Mouse (Mus musculus) adrenal gland (tissue): ENCODE data around the gene Myh10.

Experiments
- intact Hi-C: fragments of 180-260 bp; cut with DNase I; formaldehyde crosslinking; loops from one replicate; pipeline ENCODE4 v1.15.1; 2025

Gene Myh10

DNA sequence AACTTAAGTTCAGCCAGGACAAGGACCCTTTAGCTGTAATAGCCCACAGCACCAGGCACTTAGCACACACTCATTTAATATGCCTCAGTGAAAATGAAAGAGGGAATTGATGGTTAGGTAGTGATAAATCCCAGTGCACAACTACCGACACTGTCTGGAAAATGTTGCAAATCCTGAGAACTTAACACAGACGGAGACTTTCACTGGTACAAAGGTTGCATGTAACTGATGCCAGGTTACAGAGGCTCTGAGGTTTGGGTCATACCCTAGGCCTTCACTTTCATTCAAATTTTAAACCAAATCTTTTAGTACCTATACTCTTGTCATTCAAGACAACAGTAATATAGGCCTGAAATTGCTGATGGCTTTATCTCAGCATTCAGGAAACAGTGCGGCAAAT is 166.0 kb downstream of the Myh10 start:
- intact Hi-C loops, result no loop called here

DNA sequence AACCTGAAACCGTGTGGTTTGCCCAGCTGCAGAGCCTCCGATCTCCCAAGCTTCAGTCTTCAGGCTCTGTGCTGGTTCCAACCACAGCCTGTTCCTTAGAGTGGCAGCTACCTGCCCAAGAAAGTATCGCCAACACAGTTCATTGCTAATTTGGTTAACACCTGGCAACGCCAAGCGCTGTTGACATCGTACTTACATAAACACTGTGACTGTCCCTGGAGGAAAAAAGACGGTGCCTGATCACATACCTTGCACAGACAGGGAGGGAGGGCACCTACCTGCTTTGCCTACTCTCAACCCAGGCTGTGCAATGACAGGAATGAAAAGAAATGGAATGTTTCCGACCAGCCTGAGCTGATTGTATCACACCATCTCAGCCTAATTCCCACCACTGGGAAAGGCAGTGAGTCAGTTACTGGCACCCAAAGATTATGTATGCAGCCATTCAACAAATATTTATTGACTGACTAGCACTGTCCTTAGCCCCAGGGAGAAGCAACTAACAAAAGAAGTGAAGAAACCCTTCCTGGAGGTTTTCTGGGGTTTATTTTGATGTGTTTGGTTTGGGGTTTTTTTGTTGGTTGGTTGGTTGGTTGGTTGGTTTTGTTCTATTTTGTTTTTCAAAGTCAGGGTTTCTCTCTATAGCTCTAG is 168.7 kb downstream of the Myh10 start:
- intact Hi-C loops, result no loop called here

DNA sequence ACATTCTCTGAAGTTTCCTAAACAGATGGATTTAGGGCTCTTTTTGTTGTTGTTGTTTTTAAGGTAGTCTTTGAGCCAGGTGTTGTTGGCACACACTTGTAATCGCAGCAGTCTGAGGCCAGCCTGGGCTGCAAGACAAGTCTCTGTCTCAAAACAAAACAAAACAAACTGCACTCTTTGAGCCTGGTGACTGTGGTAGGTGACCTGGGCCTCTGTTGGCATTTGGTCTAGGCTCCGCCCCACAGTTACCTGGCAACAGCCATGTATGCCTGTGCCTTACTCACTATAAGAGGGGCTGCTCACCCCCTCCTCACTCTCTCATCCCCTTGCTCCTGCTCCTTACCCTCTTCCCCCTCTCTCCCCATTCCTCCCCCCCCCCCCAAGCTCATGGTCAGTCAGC is 170.9 kb downstream of the Myh10 start:
- intact Hi-C loops, result no loop called here

DNA sequence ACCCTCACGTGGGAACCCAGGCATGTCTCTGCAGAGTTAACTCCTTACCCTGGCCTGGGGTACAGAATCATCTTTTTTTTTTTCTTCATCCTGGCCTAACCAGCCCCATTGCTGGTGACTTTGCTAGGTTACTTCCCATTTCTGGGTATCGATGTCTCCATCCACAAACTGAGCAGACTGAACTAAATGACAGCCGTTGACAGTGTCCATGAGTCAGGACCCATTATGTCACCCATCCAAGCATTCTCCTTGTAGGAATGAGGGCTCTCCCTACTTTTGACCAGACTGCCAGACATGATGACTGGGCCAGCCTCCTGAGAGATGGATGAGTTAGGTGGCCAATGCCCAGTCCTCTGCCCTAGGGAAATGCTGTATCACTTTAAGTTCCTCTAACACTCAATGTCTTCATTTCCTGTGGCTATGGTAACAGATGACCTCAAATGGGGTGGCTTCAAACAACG is 172.3 kb downstream of the Myh10 start:
- intact Hi-C loops, result no loop called here

DNA sequence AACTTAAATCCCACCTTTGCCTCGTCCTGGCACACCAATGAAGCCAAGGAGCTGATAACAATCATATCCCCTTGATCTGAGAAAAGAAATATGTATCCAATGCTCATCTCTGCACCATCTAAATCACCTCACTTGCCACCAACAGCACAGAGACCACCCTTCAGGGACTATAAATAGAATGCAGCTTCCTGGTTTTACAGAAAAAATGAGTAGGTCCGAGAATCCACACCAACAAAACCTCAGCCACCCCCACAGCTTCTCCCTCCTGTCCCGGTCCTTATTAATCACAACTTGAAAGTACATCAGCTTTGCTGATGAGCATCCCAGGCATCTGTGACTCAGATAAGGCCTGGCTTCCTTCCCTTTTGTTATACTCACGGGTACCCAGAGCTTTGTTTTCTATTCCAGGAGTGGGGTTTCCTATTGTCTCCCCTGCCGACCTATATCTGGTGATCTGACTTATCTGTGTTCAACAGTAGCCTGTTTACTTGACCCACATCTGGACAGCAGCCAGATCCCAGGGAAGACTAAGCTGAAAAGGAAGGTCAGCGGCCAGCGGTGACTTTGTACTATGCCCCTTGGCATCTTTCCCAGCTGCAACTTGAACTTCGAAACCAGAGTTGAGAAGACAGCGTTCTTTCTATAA is 173.3 kb downstream of the Myh10 start:
- intact Hi-C loops, result no loop called here
